Comparison of ENCODE assay signal across 26 mouse cellular contexts in genomic region chr1:104605301-104605700, GRCm38 (mm10).
"Had no signal": no experiment of that assay in that cellular context is flagged by ENCODE, and none has a peak within 500 bp of the region (broad histone marks: within the 10 kb centered on the region; RNA-seq: fewer than 3 reads in every experiment).

No protein-coding gene starts in this region.

- H3K9me3 ChIP-seq: heart, embryonic 10.5 days; heart, embryonic 12.5 days; hindbrain, embryonic 10.5 days; hindbrain, embryonic 12.5 days; kidney, embryonic 15.5 days; limb, embryonic 10.5 days; limb, embryonic 12.5 days; liver, embryonic 13.5 days; liver, embryonic 15.5 days had no signal

- H3K36me3 ChIP-seq: heart, embryonic 10.5 days; heart, embryonic 12.5 days; hindbrain, embryonic 10.5 days; hindbrain, embryonic 12.5 days; kidney, embryonic 15.5 days; limb, embryonic 10.5 days; limb, embryonic 12.5 days; liver, embryonic 13.5 days; liver, embryonic 15.5 days had no signal

- DNase-seq: gastrocnemius, adult 2 months; gastrocnemius, postnatal 10 days; gastrocnemius, postnatal 25 days; heart, adult 18-20 months; heart, postnatal 10 days; heart, postnatal 4 days; kidney, adult 8-10 months; kidney, postnatal 10 days; kidney, postnatal 25 days; kidney, postnatal 4 days; liver, embryonic 13.5 days had no signal

- H3K4me3 ChIP-seq: gastrocnemius, adult 2 months; heart, embryonic 10.5 days; heart, embryonic 12.5 days; hindbrain, embryonic 10.5 days; hindbrain, embryonic 12.5 days; kidney, embryonic 15.5 days; layer of hippocampus, adult 2 months; left cerebral cortex, adult 2 months; limb, embryonic 10.5 days; limb, embryonic 12.5 days; liver, embryonic 13.5 days; liver, embryonic 15.5 days had no signal

- ATAC-seq: forebrain, embryonic 16.5 days; hindbrain, embryonic 16.5 days; inflammation-experienced regulatory T-cells, adult 6 months; intestine, postnatal 0 days had no signal

- H3K27me3 ChIP-seq: heart, embryonic 12.5 days; hindbrain, embryonic 12.5 days; kidney, embryonic 15.5 days; limb, embryonic 12.5 days; liver, embryonic 13.5 days; liver, embryonic 15.5 days had no signal

- H3K9ac ChIP-seq: heart, embryonic 12.5 days; hindbrain, embryonic 12.5 days; hindbrain, embryonic 14.5 days; kidney, embryonic 15.5 days; limb, embryonic 12.5 days; liver, embryonic 13.5 days; liver, embryonic 15.5 days had no signal

- H3K4me1 ChIP-seq: heart, embryonic 10.5 days; heart, embryonic 12.5 days; hindbrain, embryonic 10.5 days; hindbrain, embryonic 12.5 days; kidney, embryonic 15.5 days; limb, embryonic 10.5 days; limb, embryonic 12.5 days; liver, embryonic 13.5 days; liver, embryonic 15.5 days had no signal

- H3K27ac ChIP-seq: gastrocnemius, adult 2 months; heart, embryonic 10.5 days; hindbrain, embryonic 10.5 days; hindbrain, embryonic 12.5 days; hindbrain, embryonic 14.5 days; kidney, embryonic 15.5 days; layer of hippocampus, adult 2 months; left cerebral cortex, adult 2 months; limb, embryonic 10.5 days; limb, embryonic 12.5 days; liver, embryonic 13.5 days; liver, embryonic 15.5 days had no signal

- H3K4me2 ChIP-seq: heart, embryonic 12.5 days; hindbrain, embryonic 12.5 days; hindbrain, embryonic 14.5 days; kidney, embryonic 15.5 days; limb, embryonic 12.5 days; liver, embryonic 13.5 days; liver, embryonic 15.5 days had no signal
